Mouse (Mus musculus) forebrain, embryonic 14.5 days (tissue): ENCODE data around the gene Zfp637. TPM values are rescaled to one million over a fixed set of nuclear protein-coding genes. Genes with fewer than 3 reads are reported as not detected.

ENCODE experiments used
- ATAC-seq: fragments of 200-750 bp; cut with Nextera tagmentation; 2 replicates; pipeline ENCODE4 v1.8.0; 2017; ENCODE audit warnings: mild to moderate bottlenecking, moderate library complexity
- DNase-seq: peaks from one replicate; pipeline ENCODE4 v3.0.0-alpha.2; 2015; ENCODE audit warnings: low spot score
- H3K27ac ChIP-seq: fragments of 300-500 bp; sonication (generic); 2 replicates; pipeline ENCODE4 v1.5.1; 2014; ENCODE audit warnings: low read depth, mild to moderate bottlenecking, control low read depth, low read length, moderate library complexity
- H3K27me3 ChIP-seq: fragments of 300-500 bp; sonication (generic); replicated peaks from 2 replicates; pipeline ENCODE4 v1.6.1; 2014; ENCODE audit warnings: low read length, control low read depth, mixed read lengths; ENCODE audit not compliant: control insufficient read depth, insufficient read depth
- H3K36me3 ChIP-seq: fragments of 300-500 bp; sonication (generic); 2 replicates; pipeline ENCODE4 v1.6.1; 2014; ENCODE audit warnings: low read length, control low read depth; ENCODE audit not compliant: control insufficient read depth, insufficient read depth
- H3K4me1 ChIP-seq: fragments of 300-500 bp; sonication (generic); 2 replicates; pipeline ENCODE4 v1.6.1; 2014; ENCODE audit warnings: antibody characterized with exemption, low read length, control low read depth; ENCODE audit not compliant: control insufficient read depth, insufficient read depth
- H3K4me2 ChIP-seq: fragments of 300-500 bp; sonication (generic); 2 replicates; pipeline ENCODE4 v1.6.1; 2014; ENCODE audit warnings: mild to moderate bottlenecking, control low read depth, low read length
- H3K4me3 ChIP-seq: fragments of 300-500 bp; sonication (generic); 2 replicates; pipeline ENCODE4 v1.5.1; 2014; ENCODE audit warnings: low read depth, low read length, control low read depth
- H3K9ac ChIP-seq: fragments of 300-500 bp; sonication (generic); 2 replicates; pipeline ENCODE4 v1.6.1; 2014; ENCODE audit warnings: mild to moderate bottlenecking, low read length, control low read depth, moderate library complexity
- H3K9me3 ChIP-seq: fragments of 300-500 bp; sonication (generic); replicated peaks from 2 replicates; pipeline ENCODE4 v1.6.1; 2016; ENCODE audit warnings: low read length, control low read depth, mixed read lengths; ENCODE audit not compliant: control insufficient read depth
- WGBS: fragments of 180-500 bp; shearing (Covaris S2); extraction: QIAGEN DNeasy Blood & Tissue Kit; methylation state at CpG from one replicate; pipeline ENCODE4 v1.1.7; 2014; 5-methylcytosine and 5-hydroxymethylcytosine counted together
- polyA plus RNA-seq: library from polyadenylated mRNA; unstranded; fragments of >200 nt; fragmentation: Nextera tagmentation; extraction: Ambion mirVana; gene quantifications from 2 replicates; pipeline ENCODE4 v1.2.1, GENCODE M21; 2014

The Zfp637 gene
- polyA plus RNA-seq, 1 experiment from 2014 or later = 252 TPM

DNA sequence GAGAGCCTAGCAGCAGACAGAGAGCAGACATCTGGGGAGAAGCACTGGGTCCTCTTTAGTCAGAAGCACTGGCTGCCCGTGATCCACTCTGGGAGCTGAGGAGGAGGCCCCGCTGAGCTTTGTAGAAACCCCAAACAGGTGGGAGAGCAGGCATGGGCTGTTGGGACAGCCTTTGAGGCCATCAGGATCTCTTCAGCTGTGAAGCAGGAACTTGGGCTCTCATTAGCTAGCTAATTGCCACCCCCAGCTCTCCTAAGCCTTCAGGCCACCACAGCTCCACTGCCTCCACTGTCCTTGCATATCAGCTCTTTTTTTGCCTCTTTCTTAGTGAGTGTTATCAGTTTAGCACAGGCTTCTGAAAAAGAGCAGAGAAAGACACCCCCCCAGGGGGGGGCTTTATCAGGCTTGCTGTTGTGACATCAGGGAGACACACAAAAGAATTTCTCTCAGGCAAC, 47.7 kb downstream of the Zfp637 start:
- WGBS = 49% methylated on average over 2 of the region's 2 CpGs
- Histone ChIP-seq H3K4me3 (no peak overlapping the region), H3K4me1 (no peaks in the 10 kb centered on the region), H3K27ac (no peak overlapping the region), H3K27me3 (no peaks in the 10 kb centered on the region), H3K9me3 (no peaks in the 10 kb centered on the region), H3K4me2 (no peak overlapping the region), H3K9ac (peak overlapping the region; percentile 21; the same call in 1 of the 2 replicates), H3K36me3 (no peaks in the 10 kb centered on the region)
- DNase-seq (no peak), ATAC-seq (no peak)

GRCm38 (mm10) chr6:117890257-117890656, 49.3 kb downstream of the Zfp637 start:
- DNase-seq (no peak), ATAC-seq (no peak)
- Histone ChIP-seq H3K27me3 (no peaks in the 10 kb centered on the region), H3K4me2 (no peak overlapping the region), H3K9ac (no peak overlapping the region), H3K4me3 (no peak overlapping the region), H3K36me3 (no peaks in the 10 kb centered on the region), H3K4me1 (no peaks in the 10 kb centered on the region), H3K27ac (no peak overlapping the region), H3K9me3 (no peaks in the 10 kb centered on the region)
- 89% methylated on average over 6 of the region's 6 CpGs for WGBS

- 71% methylated on average over 14 of the region's 14 CpGs for WGBS
- Histone ChIP-seq H3K27me3 (no peaks in the 10 kb centered on the region), H3K9me3 (no peaks in the 10 kb centered on the region), H3K4me2 (no peak overlapping the region), H3K4me1 (no peaks in the 10 kb centered on the region), H3K4me3 (no peak overlapping the region), H3K9ac (no peak overlapping the region), H3K27ac (no peak overlapping the region), H3K36me3 (no peaks in the 10 kb centered on the region)
- ATAC-seq = no peak
- DNase-seq = no peak
Measured at GRCm38 (mm10) chr6:117891369-117892160, 50.6 kb downstream of the Zfp637 start.

- no peaks in the 10 kb centered on the region for H3K27me3 ChIP-seq
- no peaks in the 10 kb centered on the region for H3K9me3 ChIP-seq
- H3K27ac ChIP-seq = no peak overlapping the region
- no peak overlapping the region for H3K4me2 ChIP-seq
- H3K36me3 ChIP-seq = no peaks in the 10 kb centered on the region
- ATAC-seq = no peak
- H3K4me1 ChIP-seq = no peaks in the 10 kb centered on the region
- no peak overlapping the region for H3K9ac ChIP-seq
- H3K4me3 ChIP-seq = no peak overlapping the region
- 76% methylated on average over 3 of the region's 3 CpGs for WGBS
- DNase-seq = no peak
Measured at GRCm38 (mm10) chr6:117892386-117892785, 51.4 kb downstream of the Zfp637 start.

DNA sequence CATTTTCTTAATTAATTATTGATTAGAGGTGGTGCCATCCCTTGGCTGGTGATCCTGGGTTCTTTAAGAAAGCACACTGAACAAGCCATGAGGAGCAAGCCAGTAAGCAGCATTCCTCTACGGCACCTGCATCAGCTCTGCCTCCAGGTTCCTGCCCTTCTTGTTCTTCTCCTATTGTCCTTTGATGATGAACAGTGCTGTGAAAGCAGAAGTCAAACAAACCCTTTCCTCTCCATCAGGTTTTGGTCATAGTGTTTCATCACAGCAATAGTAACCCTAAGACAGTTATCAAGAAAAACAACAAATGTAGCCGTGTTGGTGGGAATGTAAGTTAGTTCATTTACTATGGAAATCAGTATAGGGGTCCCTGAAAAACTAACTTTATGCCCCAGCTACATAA, 52.5 kb downstream of the Zfp637 start:
- no peak for ATAC-seq

More for the DNA sequence above, 52.5 kb downstream of the Zfp637 start:
- WGBS = 88% methylated on average over 2 of the region's 2 CpGs
- H3K27me3 ChIP-seq = no peaks in the 10 kb centered on the region
- no peak overlapping the region for H3K4me2 ChIP-seq
- no peaks in the 10 kb centered on the region for H3K9me3 ChIP-seq
- H3K27ac ChIP-seq = no peak overlapping the region
- no peak overlapping the region for H3K9ac ChIP-seq
- H3K4me3 ChIP-seq = no peak overlapping the region
- no peaks in the 10 kb centered on the region for H3K36me3 ChIP-seq
- no peaks in the 10 kb centered on the region for H3K4me1 ChIP-seq
- DNase-seq = no peak

Other genes starting within 250 kb of the Zfp637 start
- 14.9 and 15.3 TPM in 2 replicates for gene Zfp239, start 20.9 kb downstream of the Zfp637 start, polyA plus RNA-seq
- gene Hnrnpf, start 59.1 kb downstream of the Zfp637 start, polyA plus RNA-seq = 410 and 433 TPM in 2 replicates
- gene Fxyd4, start 96.5 kb downstream of the Zfp637 start, polyA plus RNA-seq = 0.75 and 1.2 TPM in 2 replicates
- 1.4 and 1.5 TPM in 2 replicates for gene Rasgef1a, start 170.3 kb downstream of the Zfp637 start, polyA plus RNA-seq